Mouse (Mus musculus) liver, postnatal 0 days (tissue): Measurements from ENCODE around the gene Tsr2.

ENCODE experiments used
- CTCF ChIP-seq: sonication (generic); IDR thresholded peaks from 2 replicates; pipeline ENCODE4 v1.5.1; 2016; ENCODE audit warnings: antibody characterized with exemption, low read depth
- EP300 ChIP-seq: IDR thresholded peaks from 2 replicates; pipeline ENCODE4 v1.6.1; 2016; ENCODE audit warnings: antibody characterized with exemption, low read depth, mild to moderate bottlenecking

GRCm38 (mm10) chrX:151041223-151041622, 55.1 kb downstream of the Tsr2 start:
- TF ChIP-seq CTCF = no peak
- no peak for TF ChIP-seq EP300
